Mouse (Mus musculus) forebrain, embryonic 12.5 days (tissue): ENCODE results near the gene Gm20517. TPM values are rescaled to one million over a fixed set of nuclear protein-coding genes. Genes with fewer than 3 reads are reported as not detected.
"Not testable (repeated sequence)": the region's sequence is repeated elsewhere in the genome, so short reads cannot be mapped to it uniquely, and the experiment has no call there.

Source experiments
- ATAC-seq: fragments of 200-750 bp; cut with Nextera tagmentation; 2 replicates; pipeline ENCODE4 v1.8.0; 2017; ENCODE audit warnings: moderate TSS enrichment; ENCODE audit not compliant: low FRiP score
- H3K27ac ChIP-seq: fragments of 300-500 bp; sonication (generic); 2 replicates; pipeline ENCODE4 v1.5.1; 2016; ENCODE audit warnings: mild to moderate bottlenecking
- H3K27me3 ChIP-seq: fragments of 300-500 bp; sonication (generic); 2 replicates; pipeline ENCODE4 v1.6.1; 2016; ENCODE audit warnings: mild to moderate bottlenecking
- H3K36me3 ChIP-seq: fragments of 300-500 bp; sonication (generic); replicated peaks from 2 replicates; pipeline ENCODE4 v1.6.1; 2016; ENCODE audit warnings: mild to moderate bottlenecking
- H3K4me1 ChIP-seq: fragments of 300-500 bp; sonication (generic); 2 replicates; pipeline ENCODE4 v1.6.1; 2016
- H3K4me2 ChIP-seq: fragments of 300-500 bp; sonication (generic); 2 replicates; pipeline ENCODE4 v1.6.1; 2016; ENCODE audit warnings: mild to moderate bottlenecking, moderate library complexity
- H3K4me3 ChIP-seq: fragments of 300-500 bp; sonication (generic); replicated peaks from 2 replicates; pipeline ENCODE4 v1.5.1; 2016; ENCODE audit warnings: mild to moderate bottlenecking
- H3K9ac ChIP-seq: fragments of 300-500 bp; sonication (generic); 2 replicates; pipeline ENCODE4 v1.6.1; 2016; ENCODE audit warnings: mild to moderate bottlenecking
- H3K9me3 ChIP-seq: fragments of 300-500 bp; sonication (generic); 2 replicates; pipeline ENCODE4 v1.6.1; 2016
- WGBS: fragments of 180-500 bp; shearing (Covaris S2); methylation state at CpG from one replicate; pipeline ENCODE4 v1.1.7; 2016; 5-methylcytosine and 5-hydroxymethylcytosine counted together
- polyA plus RNA-seq: library from polyadenylated mRNA; unstranded; fragments of >200 nt; fragmentation: Nextera tagmentation; extraction: Ambion mirVana; gene quantifications from 2 replicates; pipeline ENCODE4 v1.2.1, GENCODE M21; 2016

Gene Gm20517
- polyA plus RNA-seq, 1 experiment from 2014 or later = 1.6 TPM

GRCm38 (mm10) chr17:47632181-47632840, 20.9 kb downstream of the Gm20517 start:
- 0 out of 2 replicates have a peak overlapping the region, but pooled peaks have one; percentile 7 for H3K4me3 ChIP-seq
- no peaks in the 10 kb centered on the region for H3K27me3 ChIP-seq
- ATAC-seq = no peak
- H3K27ac ChIP-seq = no peak overlapping the region
- peaks cover 4% of the 10 kb centered on the region; the same call in 1 of the 2 replicates for H3K36me3 ChIP-seq
- H3K9ac ChIP-seq = no peak overlapping the region
- H3K4me2 ChIP-seq = peak overlapping the region; percentile 27
- 69% methylated on average over 4 of the region's 4 CpGs for WGBS
- H3K4me1 ChIP-seq = peaks cover 38% of the 10 kb centered on the region
- no peaks in the 10 kb centered on the region for H3K9me3 ChIP-seq

GRCm38 (mm10) chr17:47633999-47634770, 22.8 kb downstream of the Gm20517 start:
- H3K4me2 ChIP-seq = no peak overlapping the region
- H3K36me3 ChIP-seq = peaks cover 4% of the 10 kb centered on the region; the same call in 1 of the 2 replicates
- no peak overlapping the region for H3K27ac ChIP-seq
- H3K9me3 ChIP-seq = no peaks in the 10 kb centered on the region
- no peak for ATAC-seq
- 79% methylated on average over 7 of the region's 7 CpGs for WGBS
- H3K9ac ChIP-seq = no peak overlapping the region
- no peaks in the 10 kb centered on the region for H3K27me3 ChIP-seq
- H3K4me1 ChIP-seq = peaks cover 32% of the 10 kb centered on the region
- H3K4me3 ChIP-seq = no peak overlapping the region

DNA sequence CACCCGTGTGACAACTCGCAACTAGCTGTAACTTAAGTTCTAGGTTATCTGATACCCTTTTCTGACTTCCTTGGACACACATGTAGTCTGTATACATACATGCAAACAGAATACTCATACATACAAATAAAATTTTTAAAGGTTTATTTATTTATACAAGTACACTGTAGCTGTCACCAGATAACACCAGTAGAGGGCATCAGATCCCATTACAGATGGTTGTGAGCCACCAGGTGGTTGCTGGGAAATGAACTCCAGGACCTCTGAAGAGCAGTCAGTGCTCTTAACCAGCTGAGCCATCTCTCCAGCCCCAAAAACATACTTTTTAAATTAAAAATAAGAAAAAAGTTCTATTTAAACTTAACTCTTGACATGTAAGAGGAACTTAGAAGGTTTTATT, 31.6 kb downstream of the Gm20517 start:
- H3K4me1 ChIP-seq = peaks cover 8% of the 10 kb centered on the region
- H3K4me3 ChIP-seq = no peak overlapping the region
- ATAC-seq = no peak
- no peak overlapping the region for H3K27ac ChIP-seq
- 77% methylated on average over 2 of the region's 2 CpGs for WGBS
- H3K9ac ChIP-seq = no peak overlapping the region
- H3K9me3 ChIP-seq = no peaks in the 10 kb centered on the region
- H3K4me2 ChIP-seq = no peak overlapping the region
- no peaks in the 10 kb centered on the region for H3K36me3 ChIP-seq
- H3K27me3 ChIP-seq = no peaks in the 10 kb centered on the region

GRCm38 (mm10) chr17:47646683-47647082, 35.3 kb downstream of the Gm20517 start:
- no peak overlapping the region for H3K4me3 ChIP-seq
- 64% methylated on average over 1 of the region's 1 CpGs for WGBS
- H3K4me1 ChIP-seq = peaks cover 30% of the 10 kb centered on the region
- no peak overlapping the region for H3K27ac ChIP-seq
- H3K36me3 ChIP-seq = peaks cover 6% of the 10 kb centered on the region; the same call in 1 of the 2 replicates
- ATAC-seq = no peak
- no peaks in the 10 kb centered on the region for H3K27me3 ChIP-seq
- H3K4me2 ChIP-seq = no peak overlapping the region
- H3K9me3 ChIP-seq = no peaks in the 10 kb centered on the region
- H3K9ac ChIP-seq = no peak overlapping the region

DNA sequence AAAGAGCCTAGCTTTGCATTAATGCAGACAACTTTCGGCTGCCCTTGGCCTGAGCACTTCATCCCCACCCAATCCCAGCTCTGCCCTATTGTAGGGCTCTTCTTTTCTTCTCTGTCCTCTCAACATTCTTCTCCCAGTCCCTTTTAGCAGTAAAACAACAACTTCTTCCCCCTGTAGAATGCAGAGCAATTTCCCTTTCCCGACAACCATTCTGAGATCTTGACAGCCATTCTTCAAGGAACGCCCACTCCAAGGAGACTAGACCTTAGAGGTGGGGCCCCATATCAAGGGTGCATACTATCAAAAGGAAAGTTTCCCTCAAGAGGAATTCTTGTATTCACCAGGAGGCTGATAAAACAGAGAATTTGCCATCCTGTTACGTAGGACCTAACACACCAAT, 37.6 kb downstream of the Gm20517 start:
- Histone ChIP-seq H3K27ac (peak overlapping the region; percentile 56; the same call in 1 of the 2 replicates), H3K4me1 (peaks cover 40% of the 10 kb centered on the region)

GRCm38 (mm10) chr17:47651953-47652352, 40.6 kb downstream of the Gm20517 start:
- no peak overlapping the region for H3K9ac ChIP-seq
- no peak overlapping the region for H3K4me3 ChIP-seq
- ATAC-seq = no peak
- no peaks in the 10 kb centered on the region for H3K9me3 ChIP-seq
- no peak overlapping the region for H3K27ac ChIP-seq
- peaks cover 40% of the 10 kb centered on the region for H3K4me1 ChIP-seq
- no peak overlapping the region for H3K4me2 ChIP-seq
- WGBS = 56% methylated on average over 2 of the region's 2 CpGs
- no peaks in the 10 kb centered on the region for H3K27me3 ChIP-seq
- H3K36me3 ChIP-seq = peaks cover 15% of the 10 kb centered on the region

More for the DNA sequence above, 37.6 kb downstream of the Gm20517 start:
- H3K36me3 ChIP-seq = peaks cover 10% of the 10 kb centered on the region
- no peak overlapping the region for H3K9ac ChIP-seq
- peak overlapping the region; percentile 17; the same call in 1 of the 2 replicates for H3K4me2 ChIP-seq
- H3K27me3 ChIP-seq = no peaks in the 10 kb centered on the region
- 35% methylated on average over 4 of the region's 4 CpGs for WGBS
- no peaks in the 10 kb centered on the region for H3K9me3 ChIP-seq
- ATAC-seq = no peak
- no peak overlapping the region for H3K4me3 ChIP-seq

DNA sequence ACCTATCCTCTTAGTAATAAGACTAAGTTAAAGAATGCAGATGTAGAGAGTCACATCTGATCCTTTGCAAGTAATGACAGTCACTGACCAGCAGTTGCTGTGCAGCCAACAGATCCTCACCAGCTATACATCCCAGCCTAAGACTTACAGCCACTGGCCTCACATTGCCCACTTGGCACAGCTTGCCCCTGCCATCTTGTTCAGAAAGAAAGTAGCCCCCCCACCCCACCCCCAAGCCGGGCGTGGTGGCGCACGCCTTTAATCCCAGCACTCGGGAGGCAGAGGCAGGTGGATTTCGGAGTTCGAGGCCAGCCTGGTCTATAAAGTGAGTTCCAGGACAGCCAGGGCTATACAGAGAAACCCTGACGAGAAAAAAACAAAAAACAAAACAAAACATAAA, 43.0 kb downstream of the Gm20517 start:
- H3K4me2 ChIP-seq, H3K9ac ChIP-seq, ATAC-seq, H3K27me3 ChIP-seq, H3K27ac ChIP-seq, H3K9me3 ChIP-seq, H3K4me3 ChIP-seq: not testable (repeated sequence)
- Histone ChIP-seq H3K36me3 (peaks cover 15% of the 10 kb centered on the region), H3K4me1 (peaks cover 26% of the 10 kb centered on the region)
- 93% methylated on average over 8 of the region's 8 CpGs for WGBS

- Histone ChIP-seq H3K4me2 (no peak overlapping the region), H3K9ac (no peak overlapping the region), H3K9me3 (no peaks in the 10 kb centered on the region), H3K4me3 (no peak overlapping the region), H3K4me1 (peaks cover 14% of the 10 kb centered on the region), H3K36me3 (peaks cover 11% of the 10 kb centered on the region), H3K27ac (no peak overlapping the region), H3K27me3 (no peaks in the 10 kb centered on the region)
- no peak for ATAC-seq
- 88% methylated on average over 5 of the region's 5 CpGs for WGBS
Measured at GRCm38 (mm10) chr17:47655697-47656096, 44.3 kb downstream of the Gm20517 start.

DNA sequence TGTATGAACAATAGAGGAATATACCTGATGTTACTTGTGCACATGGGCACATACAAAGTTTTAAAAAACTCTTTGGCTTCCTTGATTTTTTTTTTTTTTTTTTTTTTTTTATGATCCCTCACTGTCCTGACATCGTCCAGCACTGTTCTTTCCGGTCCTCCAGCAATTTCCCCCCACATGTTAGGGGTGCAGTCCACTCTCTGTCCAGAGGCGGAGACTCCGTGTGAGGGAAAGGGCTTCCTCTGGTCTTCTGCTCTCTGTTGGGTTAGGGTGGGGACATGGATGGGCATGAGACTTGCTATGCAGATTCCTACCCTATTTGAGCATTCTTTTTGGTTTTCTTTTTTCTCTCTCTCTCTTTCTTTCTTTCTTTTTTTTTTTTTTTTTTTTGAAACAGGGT, 46.5 kb downstream of the Gm20517 start:
- peaks cover 8% of the 10 kb centered on the region for H3K36me3 ChIP-seq
- H3K27ac ChIP-seq = no peak overlapping the region
- ATAC-seq = no peak
- no peaks in the 10 kb centered on the region for H3K9me3 ChIP-seq
- no peak overlapping the region for H3K9ac ChIP-seq
- 88% methylated on average over 4 of the region's 4 CpGs for WGBS
- no peak overlapping the region for H3K4me3 ChIP-seq
- 0 out of 2 replicates have a peak, but pooled peaks cover 3% of the 10 kb centered on the region for H3K4me1 ChIP-seq
- H3K27me3 ChIP-seq = no peaks in the 10 kb centered on the region
- H3K4me2 ChIP-seq = no peak overlapping the region

- WGBS = 86% methylated on average over 3 of the region's 3 CpGs
- H3K9me3 ChIP-seq = no peaks in the 10 kb centered on the region
- H3K36me3 ChIP-seq = peaks cover 5% of the 10 kb centered on the region
- no peak overlapping the region for H3K27ac ChIP-seq
- no peak for ATAC-seq
- no peak overlapping the region for H3K9ac ChIP-seq
- no peak overlapping the region for H3K4me2 ChIP-seq
- no peak overlapping the region for H3K4me3 ChIP-seq
- no peaks in the 10 kb centered on the region for H3K27me3 ChIP-seq
- peaks cover 8% of the 10 kb centered on the region; the same call in 1 of the 2 replicates for H3K4me1 ChIP-seq
Measured at GRCm38 (mm10) chr17:47658741-47659243, 47.4 kb downstream of the Gm20517 start.

GRCm38 (mm10) chr17:47663009-47663713, 51.8 kb downstream of the Gm20517 start:
- Histone ChIP-seq H3K36me3 (no peaks in the 10 kb centered on the region), H3K27me3 (no peaks in the 10 kb centered on the region; the same call in 1 of the 2 replicates), H3K27ac (no peak overlapping the region), H3K4me3 (no peak overlapping the region), H3K9ac (no peak overlapping the region), H3K4me1 (peaks cover 8% of the 10 kb centered on the region; the same call in 1 of the 2 replicates), H3K9me3 (no peaks in the 10 kb centered on the region), H3K4me2 (no peak overlapping the region)
- 16% methylated on average over 9 of the region's 9 CpGs for WGBS
- peak; percentile 70; the same call in 1 of the 2 replicates for ATAC-seq

GRCm38 (mm10) chr17:47664474-47664873, 53.1 kb downstream of the Gm20517 start:
- ATAC-seq = no peak
- H3K4me2 ChIP-seq = no peak overlapping the region
- no peaks in the 10 kb centered on the region for H3K9me3 ChIP-seq

More at GRCm38 (mm10) chr17:47664474-47664873, 53.1 kb downstream of the Gm20517 start:
- Histone ChIP-seq H3K36me3 (no peaks in the 10 kb centered on the region), H3K9ac (no peak overlapping the region), H3K27me3 (no peaks in the 10 kb centered on the region; the same call in 1 of the 2 replicates), H3K4me1 (peaks cover 8% of the 10 kb centered on the region; the same call in 1 of the 2 replicates), H3K27ac (no peak overlapping the region), H3K4me3 (no peak overlapping the region)
- WGBS = 90% methylated on average over 7 of the region's 7 CpGs
